Mouse (Mus musculus): ENCODE results near the gene Tmem235. TPM values are rescaled to one million over a fixed set of nuclear protein-coding genes. Genes with fewer than 3 reads are reported as not detected.
A peak's percentile ranks its signal among the peaks of the same experiment; 100 is the strongest.
"Not testable (repeated sequence)": the region's sequence is repeated elsewhere in the genome, so short reads cannot be mapped to it uniquely, and the experiment has no call there.

Gene Tmem235
- polyA plus RNA-seq (2016; fragmentation: Nextera tagmentation; extraction: Ambion mirVana) = not detected in 2 replicates

- H3K4me3 ChIP-seq = peak within 1 kb of the TSS; percentile 32
- WGBS = 4% methylated on average over 23 of the region's 23 CpGs
- peaks cover 34% of the 10 kb centered on the region for H3K36me3 ChIP-seq (replicated peaks)
- DNase-seq (ENCODE audit: extremely low spot score, low spot score) = no peak
- H3K4me1 ChIP-seq = peaks cover 65% of the 10 kb centered on the region
- peaks cover 73% of the 10 kb centered on the region for H3K27me3 ChIP-seq (ENCODE audit: poor library complexity, severe bottlenecking)
- peaks cover 6% of the 10 kb centered on the region; the same call in 1 of the 2 replicates for H3K9me3 ChIP-seq
- H3K27ac ChIP-seq = no peak within 1 kb of the TSS
Measured at GRCm38 (mm10) chr11:117860601-117861000, at the start of gene Tmem235. Gene Tmem235 (plus strand): TSS chr11:117860752.

- no peak for DNase-seq (ENCODE audit: extremely low spot score, low spot score)
- Histone ChIP-seq H3K27ac (no peak overlapping the region), H3K27me3 (ENCODE audit: poor library complexity, severe bottlenecking) (no peaks in the 10 kb centered on the region), H3K4me3 (no peak overlapping the region), H3K9me3 (no peaks in the 10 kb centered on the region), H3K36me3 (replicated peaks) (peaks cover 76% of the 10 kb centered on the region), H3K4me1 (peaks cover 32% of the 10 kb centered on the region)
- 86% methylated on average over 5 of the region's 5 CpGs for WGBS
Measured at GRCm38 (mm10) chr11:117813867-117814266, 46.7 kb upstream of the Tmem235 start.

GRCm38 (mm10) chr11:117814704-117815366 lies 45.7 kb upstream of the Tmem235 start:
- H3K36me3 ChIP-seq (replicated peaks) = peaks cover 85% of the 10 kb centered on the region
- H3K27ac ChIP-seq = no peak overlapping the region

GRCm38 (mm10) chr11:117815850-117816249 lies 44.7 kb upstream of the Tmem235 start:
- Histone ChIP-seq H3K4me1 (peaks cover 21% of the 10 kb centered on the region), H3K36me3 (replicated peaks) (peaks cover 95% of the 10 kb centered on the region)
- H3K27me3 ChIP-seq (ENCODE audit: poor library complexity, severe bottlenecking); DNase-seq (ENCODE audit: extremely low spot score, low spot score); H3K4me3 ChIP-seq; H3K27ac ChIP-seq; H3K9me3 ChIP-seq: not testable (repeated sequence)
- 92% methylated on average over 9 of the region's 9 CpGs for WGBS

More at GRCm38 (mm10) chr11:117814704-117815366, 45.7 kb upstream of the Tmem235 start:
- no peaks in the 10 kb centered on the region for H3K27me3 ChIP-seq (ENCODE audit: poor library complexity, severe bottlenecking)
- WGBS = 94% methylated on average over 6 of the region's 6 CpGs
- peaks cover 31% of the 10 kb centered on the region for H3K4me1 ChIP-seq
- DNase-seq (ENCODE audit: extremely low spot score, low spot score) = no peak
- no peaks in the 10 kb centered on the region for H3K9me3 ChIP-seq
- no peak overlapping the region for H3K4me3 ChIP-seq

GRCm38 (mm10) chr11:117816389-117816996 lies 44.1 kb upstream of the Tmem235 start:
- Histone ChIP-seq H3K27ac (no peak overlapping the region), H3K4me3 (no peak overlapping the region), H3K36me3 (replicated peaks) (peaks cover 100% of the 10 kb centered on the region), H3K27me3 (ENCODE audit: poor library complexity, severe bottlenecking) (no peaks in the 10 kb centered on the region), H3K4me1 (peaks cover 15% of the 10 kb centered on the region), H3K9me3 (no peaks in the 10 kb centered on the region)
- 92% methylated on average over 13 of the region's 13 CpGs for whole genome bisulfite sequencing
- DNase-seq (ENCODE audit: extremely low spot score, low spot score) = no peak

- WGBS = 78% methylated on average over 8 of the region's 8 CpGs
- no peak overlapping the region for H3K4me3 ChIP-seq
- no peaks in the 10 kb centered on the region for H3K9me3 ChIP-seq
- no peak for DNase-seq (ENCODE audit: extremely low spot score, low spot score)
- H3K27ac ChIP-seq = no peak overlapping the region
- H3K36me3 ChIP-seq (replicated peaks) = peaks cover 100% of the 10 kb centered on the region
- no peaks in the 10 kb centered on the region for H3K27me3 ChIP-seq (ENCODE audit: poor library complexity, severe bottlenecking)
- peaks cover 31% of the 10 kb centered on the region for H3K4me1 ChIP-seq
Measured at GRCm38 (mm10) chr11:117819095-117819494, 41.5 kb upstream of the Tmem235 start.

GRCm38 (mm10) chr11:117820173-117820572 lies 40.4 kb upstream of the Tmem235 start:
- H3K9me3 ChIP-seq = no peaks in the 10 kb centered on the region
- H3K27ac ChIP-seq = no peak overlapping the region
- no peaks in the 10 kb centered on the region for H3K27me3 ChIP-seq (ENCODE audit: poor library complexity, severe bottlenecking)
- no peak for DNase-seq (ENCODE audit: extremely low spot score, low spot score)
- WGBS = 93% methylated on average over 7 of the region's 7 CpGs
- H3K4me1 ChIP-seq = peaks cover 42% of the 10 kb centered on the region
- no peak overlapping the region for H3K4me3 ChIP-seq
- peaks cover 91% of the 10 kb centered on the region for H3K36me3 ChIP-seq (replicated peaks)

- Histone ChIP-seq H3K27ac (no peak overlapping the region), H3K4me3 (no peak overlapping the region), H3K27me3 (ENCODE audit: poor library complexity, severe bottlenecking) (no peaks in the 10 kb centered on the region), H3K4me1 (peaks cover 59% of the 10 kb centered on the region), H3K9me3 (no peaks in the 10 kb centered on the region), H3K36me3 (replicated peaks) (peaks cover 75% of the 10 kb centered on the region)
- DNase-seq (ENCODE audit: extremely low spot score, low spot score) = no peak
- WGBS = 92% methylated on average over 9 of the region's 9 CpGs
Measured at GRCm38 (mm10) chr11:117821868-117822267, 38.7 kb upstream of the Tmem235 start.

- H3K4me3 ChIP-seq = no peak overlapping the region
- peaks cover 68% of the 10 kb centered on the region for H3K4me1 ChIP-seq
- H3K27ac ChIP-seq = no peak overlapping the region
- H3K36me3 ChIP-seq (replicated peaks) = peaks cover 65% of the 10 kb centered on the region
- no peak for DNase-seq (ENCODE audit: extremely low spot score, low spot score)
- WGBS = 96% methylated on average over 7 of the region's 7 CpGs
- no peaks in the 10 kb centered on the region for H3K27me3 ChIP-seq (ENCODE audit: poor library complexity, severe bottlenecking)
- no peaks in the 10 kb centered on the region for H3K9me3 ChIP-seq
Measured at GRCm38 (mm10) chr11:117822728-117823241, 37.8 kb upstream of the Tmem235 start.

- H3K27me3 ChIP-seq (ENCODE audit: poor library complexity, severe bottlenecking) = no peaks in the 10 kb centered on the region
- H3K27ac ChIP-seq = no peak overlapping the region
- WGBS = 95% methylated on average over 6 of the region's 6 CpGs
- H3K9me3 ChIP-seq = no peaks in the 10 kb centered on the region
- no peak for DNase-seq (ENCODE audit: extremely low spot score, low spot score)
- no peak overlapping the region for H3K4me3 ChIP-seq
- H3K4me1 ChIP-seq = peaks cover 74% of the 10 kb centered on the region
- peaks cover 59% of the 10 kb centered on the region for H3K36me3 ChIP-seq (replicated peaks)
Measured at GRCm38 (mm10) chr11:117823411-117823810, 37.1 kb upstream of the Tmem235 start.

GRCm38 (mm10) chr11:117824060-117824969 lies 36.2 kb upstream of the Tmem235 start:
- Histone ChIP-seq H3K4me1 (peaks cover 73% of the 10 kb centered on the region), H3K27ac (peak overlapping the region; percentile 98)
- 34% methylated on average over 23 of the region's 23 CpGs for WGBS

GRCm38 (mm10) chr11:117825333-117826101 lies 35.0 kb upstream of the Tmem235 start, which contains the start of the genes Afmid and Tk1:
Gene Afmid (plus strand): TSS chr11:117825924.
Gene Tk1 (minus strand): TSS chr11:117826092.
- peak; percentile 88 for DNase-seq (ENCODE audit: extremely low spot score, low spot score)
- WGBS = under 1% methylated on average over 34 of the region's 34 CpGs
- Histone ChIP-seq H3K27ac (peak within 1 kb of the TSS; percentile 98), H3K4me3 (peak within 1 kb of the TSS; percentile 80), H3K9me3 (no peaks in the 10 kb centered on the region), H3K4me1 (peaks cover 71% of the 10 kb centered on the region), H3K36me3 (replicated peaks) (peaks cover 38% of the 10 kb centered on the region), H3K27me3 (ENCODE audit: poor library complexity, severe bottlenecking) (no peaks in the 10 kb centered on the region)

More at GRCm38 (mm10) chr11:117824060-117824969, 36.2 kb upstream of the Tmem235 start:
- Histone ChIP-seq H3K4me3 (peak overlapping the region; percentile 80), H3K36me3 (replicated peaks) (peaks cover 50% of the 10 kb centered on the region), H3K9me3 (no peaks in the 10 kb centered on the region), H3K27me3 (ENCODE audit: poor library complexity, severe bottlenecking) (no peaks in the 10 kb centered on the region)
- peak; percentile 80 for DNase-seq (ENCODE audit: extremely low spot score, low spot score)
